Mouse (Mus musculus) forebrain, embryonic 14.5 days (tissue): ENCODE results near the gene Ugt1a7c. TPM values are rescaled to one million over a fixed set of nuclear protein-coding genes. Genes with fewer than 3 reads are reported as not detected.

Source experiments
- ATAC-seq: fragments of 200-750 bp; cut with Nextera tagmentation; 2 replicates; pipeline ENCODE4 v1.8.0; 2017; ENCODE audit warnings: mild to moderate bottlenecking, moderate library complexity
- DNase-seq: peaks from one replicate; pipeline ENCODE4 v3.0.0-alpha.2; 2015; ENCODE audit warnings: low spot score
- H3K27ac ChIP-seq: fragments of 300-500 bp; sonication (generic); 2 replicates; pipeline ENCODE4 v1.5.1; 2014; ENCODE audit warnings: low read depth, mild to moderate bottlenecking, control low read depth, low read length, moderate library complexity
- H3K27me3 ChIP-seq: fragments of 300-500 bp; sonication (generic); replicated peaks from 2 replicates; pipeline ENCODE4 v1.6.1; 2014; ENCODE audit warnings: low read length, control low read depth, mixed read lengths; ENCODE audit not compliant: control insufficient read depth, insufficient read depth
- H3K36me3 ChIP-seq: fragments of 300-500 bp; sonication (generic); 2 replicates; pipeline ENCODE4 v1.6.1; 2014; ENCODE audit warnings: low read length, control low read depth; ENCODE audit not compliant: control insufficient read depth, insufficient read depth
- H3K4me1 ChIP-seq: fragments of 300-500 bp; sonication (generic); 2 replicates; pipeline ENCODE4 v1.6.1; 2014; ENCODE audit warnings: antibody characterized with exemption, low read length, control low read depth; ENCODE audit not compliant: control insufficient read depth, insufficient read depth
- H3K4me2 ChIP-seq: fragments of 300-500 bp; sonication (generic); 2 replicates; pipeline ENCODE4 v1.6.1; 2014; ENCODE audit warnings: mild to moderate bottlenecking, control low read depth, low read length
- H3K4me3 ChIP-seq: fragments of 300-500 bp; sonication (generic); 2 replicates; pipeline ENCODE4 v1.5.1; 2014; ENCODE audit warnings: low read depth, low read length, control low read depth
- H3K9ac ChIP-seq: fragments of 300-500 bp; sonication (generic); 2 replicates; pipeline ENCODE4 v1.6.1; 2014; ENCODE audit warnings: mild to moderate bottlenecking, low read length, control low read depth, moderate library complexity
- H3K9me3 ChIP-seq: fragments of 300-500 bp; sonication (generic); replicated peaks from 2 replicates; pipeline ENCODE4 v1.6.1; 2016; ENCODE audit warnings: low read length, control low read depth, mixed read lengths; ENCODE audit not compliant: control insufficient read depth
- WGBS: fragments of 180-500 bp; shearing (Covaris S2); extraction: QIAGEN DNeasy Blood & Tissue Kit; methylation state at CpG from one replicate; pipeline ENCODE4 v1.1.7; 2014; 5-methylcytosine and 5-hydroxymethylcytosine counted together
- polyA plus RNA-seq: library from polyadenylated mRNA; unstranded; fragments of >200 nt; fragmentation: Nextera tagmentation; extraction: Ambion mirVana; gene quantifications from 2 replicates; pipeline ENCODE4 v1.2.1, GENCODE M21; 2014

Gene Ugt1a7c
- polyA plus RNA-seq, 1 experiment from 2014 or later = 0.36 TPM

DNA sequence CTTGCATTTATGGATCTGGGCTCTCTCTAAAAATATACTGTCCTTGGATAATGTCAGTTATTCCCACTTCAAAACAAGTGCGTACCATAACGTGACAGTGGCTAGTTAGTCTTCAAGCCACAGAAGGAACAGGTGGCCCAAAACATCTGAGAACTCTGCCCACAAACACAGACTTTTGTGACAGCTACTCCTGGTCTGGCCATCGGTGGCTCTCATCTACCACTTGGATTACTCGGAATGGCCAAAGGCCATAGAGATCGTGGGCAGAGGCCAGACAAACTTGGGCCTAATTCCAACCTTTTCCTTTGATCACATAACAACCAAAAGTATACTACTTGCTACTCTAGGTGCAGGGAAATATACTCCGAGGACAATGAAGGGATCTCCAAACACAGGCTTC lies 173.2 kb downstream of the Ugt1a7c start:
- ATAC-seq = no peak
- WGBS = 85% methylated on average over 6 of the region's 6 CpGs
- no peaks in the 10 kb centered on the region for H3K27me3 ChIP-seq

More for the DNA sequence above, 173.2 kb downstream of the Ugt1a7c start:
- Histone ChIP-seq H3K4me3 (no peak overlapping the region), H3K4me1 (no peaks in the 10 kb centered on the region), H3K4me2 (no peak overlapping the region), H3K27ac (no peak overlapping the region), H3K9me3 (no peaks in the 10 kb centered on the region), H3K9ac (no peak overlapping the region), H3K36me3 (peaks cover 89% of the 10 kb centered on the region)
- no peak for DNase-seq

Other genes starting within 250 kb of the Ugt1a7c start
- gene Dgkd, start 241.8 kb upstream of the Ugt1a7c start, polyA plus RNA-seq = 31.7 and 49.8 TPM in 2 replicates
- gene Usp40, start 86.5 kb upstream of the Ugt1a7c start, polyA plus RNA-seq = 16.4 and 18.5 TPM in 2 replicates
- gene Ugt1a10, start 39.7 kb upstream of the Ugt1a7c start, polyA plus RNA-seq = not detected in 2 replicates
- gene Ugt1a9, start 24.3 kb upstream of the Ugt1a7c start, polyA plus RNA-seq = not detected in 2 replicates
- not detected in 2 replicates for gene Ugt1a8, start 7.2 kb upstream of the Ugt1a7c start, polyA plus RNA-seq
- gene Ugt1a6b, start 8.2 kb downstream of the Ugt1a7c start, polyA plus RNA-seq = 2.0 and 2.3 TPM in 2 replicates
- gene Ugt1a6a, start 39.7 kb downstream of the Ugt1a7c start, polyA plus RNA-seq = 2.3 and 3.6 TPM in 2 replicates
- not detected in 2 replicates for gene Ugt1a5, start 71.0 kb downstream of the Ugt1a7c start, polyA plus RNA-seq
- gene Ugt1a2, start 105.5 kb downstream of the Ugt1a7c start, polyA plus RNA-seq = not detected in 2 replicates
- 11.8 and 14.4 TPM in 2 replicates for gene Dnajb3, start 110.7 kb downstream of the Ugt1a7c start, polyA plus RNA-seq
- not detected in 2 replicates for gene Ugt1a1, start 116.9 kb downstream of the Ugt1a7c start, polyA plus RNA-seq
- gene Mroh2a, start 131.9 kb downstream of the Ugt1a7c start, polyA plus RNA-seq = 1.3 and 1.7 TPM in 2 replicates
- 64.5 and 76.3 TPM in 2 replicates for gene Hjurp, start 182.6 kb downstream of the Ugt1a7c start, polyA plus RNA-seq
- not detected in 2 replicates for gene Trpm8, start 182.6 kb downstream of the Ugt1a7c start, polyA plus RNA-seq